Mouse (Mus musculus) CH12.LX (cell line): ENCODE data around the gene Akap1.

ENCODE experiments used
- JUN ChIP-seq: IDR thresholded peaks from 2 replicates; pipeline ENCODE4 v1.6.1; 2011; ENCODE audit warnings: low read depth, mild to moderate bottlenecking, low read length, improper control_type of control experiment, moderate library complexity; ENCODE audit not compliant: insufficient read depth
- NELFE ChIP-seq: IDR thresholded peaks from 2 replicates; pipeline ENCODE4 v1.6.1; 2011; ENCODE audit warnings: low read depth, low read length, improper control_type of control experiment
- RAD21 ChIP-seq: IDR thresholded peaks from 2 replicates; pipeline ENCODE4 v1.6.1; 2011; ENCODE audit warnings: low read depth, mild to moderate bottlenecking, low read length, improper control_type of control experiment, moderate library complexity

DNA sequence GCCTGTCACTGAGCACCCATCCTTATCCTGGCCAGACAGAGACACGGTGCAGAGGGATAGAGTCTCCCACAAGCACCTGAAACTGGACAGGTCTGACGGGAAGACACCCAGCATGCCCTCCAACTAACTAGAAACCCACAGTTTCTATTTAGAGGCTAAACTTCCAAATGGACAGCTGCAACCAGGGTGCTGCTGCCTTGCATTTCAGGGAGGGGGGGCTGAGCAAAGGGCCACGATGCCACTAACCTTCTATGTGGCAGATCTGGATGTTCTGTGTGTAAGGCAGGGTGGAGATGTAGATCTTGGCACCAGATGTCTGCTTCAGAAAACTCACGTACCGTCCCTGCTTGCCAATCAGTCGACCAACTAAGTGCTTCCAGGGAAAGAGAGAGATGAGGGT, 25.0 kb downstream of the Akap1 start:
- TF ChIP-seq NELFE = no peak
- TF ChIP-seq JUN = no peak
- no peak for TF ChIP-seq RAD21
